Mouse (Mus musculus): ENCODE results near the gene Cux2.
"Not testable (repeated sequence)": the region's sequence is repeated elsewhere in the genome, so short reads cannot be mapped to it uniquely, and the experiment has no call there.

The Cux2 gene

GRCm38 (mm10) chr5:121878703-121879102 lies 171.2 kb downstream of the Cux2 start:
- in situ Hi-C loops (cut with MboI; ENCODE audit: low sequenced_read_pairs), result loop anchor here (10.0 kb wide), 1 partner anchor 206 kb away; no protein-coding TSS in a partner anchor

- in situ Hi-C loops (cut with MboI; ENCODE audit: low sequenced_read_pairs), result loop anchor here (10.0 kb wide), 1 partner anchor 208 kb away; no protein-coding TSS in a partner anchor
Observed at GRCm38 (mm10) chr5:121876901-121877300, 173.0 kb downstream of the Cux2 start.

GRCm38 (mm10) chr5:121875041-121875440 lies 174.9 kb downstream of the Cux2 start:
- in situ Hi-C loops (cut with MboI; ENCODE audit: low sequenced_read_pairs), result loop anchor here (10.0 kb wide), 1 partner anchor 210 kb away; no protein-coding TSS in a partner anchor

GRCm38 (mm10) chr5:121872158-121872557 lies 177.7 kb downstream of the Cux2 start:
- in situ Hi-C loops (cut with MboI; ENCODE audit: low sequenced_read_pairs), result loop anchor here (10.0 kb wide), 1 partner anchor 213 kb away; no protein-coding TSS in a partner anchor

GRCm38 (mm10) chr5:121871515-121872030 lies 178.3 kb downstream of the Cux2 start:
- in situ Hi-C loops (cut with MboI; ENCODE audit: low sequenced_read_pairs), result loop anchor here (10.0 kb wide), 1 partner anchor 213 kb away; no protein-coding TSS in a partner anchor

- in situ Hi-C loops (cut with MboI; ENCODE audit: low sequenced_read_pairs), result loop anchor here (10.0 kb wide), 1 partner anchor 214 kb away; no protein-coding TSS in a partner anchor
Observed at GRCm38 (mm10) chr5:121870832-121871231, 179.1 kb downstream of the Cux2 start.

- in situ Hi-C loops (cut with MboI; ENCODE audit: low sequenced_read_pairs), result no loop called here
Observed at GRCm38 (mm10) chr5:121867963-121868362, 181.9 kb downstream of the Cux2 start.

- in situ Hi-C loops (cut with MboI; ENCODE audit: low sequenced_read_pairs), result no loop called here
Observed at GRCm38 (mm10) chr5:121864330-121864729, 185.6 kb downstream of the Cux2 start.

GRCm38 (mm10) chr5:121861964-121862363 lies 187.9 kb downstream of the Cux2 start:
- in situ Hi-C loops (cut with MboI; ENCODE audit: low sequenced_read_pairs), result no loop called here

GRCm38 (mm10) chr5:121858427-121858826 lies 191.5 kb downstream of the Cux2 start:
- in situ Hi-C loops (cut with MboI; ENCODE audit: low sequenced_read_pairs), result no loop called here

- in situ Hi-C loops (cut with MboI; ENCODE audit: low sequenced_read_pairs), result no loop called here
Observed at GRCm38 (mm10) chr5:121856740-121857139, 193.2 kb downstream of the Cux2 start.

GRCm38 (mm10) chr5:121854768-121855167 lies 195.1 kb downstream of the Cux2 start:
- in situ Hi-C loops (cut with MboI; ENCODE audit: low sequenced_read_pairs), result no loop called here

- in situ Hi-C loops (cut with MboI; ENCODE audit: low sequenced_read_pairs), result no loop called here
Observed at GRCm38 (mm10) chr5:121853368-121854051, 196.4 kb downstream of the Cux2 start.

GRCm38 (mm10) chr5:121849478-121850349 lies 200.2 kb downstream of the Cux2 start:
- in situ Hi-C loops (cut with MboI; ENCODE audit: low sequenced_read_pairs), result no loop called here

- in situ Hi-C loops (cut with MboI; ENCODE audit: low sequenced_read_pairs), result no loop called here
Observed at GRCm38 (mm10) chr5:121848743-121849142, 201.2 kb downstream of the Cux2 start, which contains the start of gene Pheta1. Pheta1 (plus strand) TSS chr5:121848984.

- in situ Hi-C loops (cut with MboI; ENCODE audit: low sequenced_read_pairs), result no loop called here
Observed at GRCm38 (mm10) chr5:121848035-121848519, 201.8 kb downstream of the Cux2 start.

GRCm38 (mm10) chr5:121847269-121847668 lies 202.6 kb downstream of the Cux2 start:
- in situ Hi-C loops (cut with MboI; ENCODE audit: low sequenced_read_pairs), result not testable (repeated sequence)

GRCm38 (mm10) chr5:121846322-121846721 lies 203.6 kb downstream of the Cux2 start:
- in situ Hi-C loops (cut with MboI; ENCODE audit: low sequenced_read_pairs), result no loop called here

- in situ Hi-C loops (cut with MboI; ENCODE audit: low sequenced_read_pairs), result no loop called here
Observed at GRCm38 (mm10) chr5:121845361-121845760, 204.5 kb downstream of the Cux2 start.

- in situ Hi-C loops (cut with MboI; ENCODE audit: low sequenced_read_pairs), result no loop called here
Observed at GRCm38 (mm10) chr5:121843138-121843905, 206.6 kb downstream of the Cux2 start.

Data from CH12F3 (cell line).